Mouse (Mus musculus): ENCODE data around the gene Fam19a3.
"Not testable (repeated sequence)": the region's sequence is repeated elsewhere in the genome, so short reads cannot be mapped to it uniquely, and the experiment has no call there.

The Fam19a3 gene

DNA sequence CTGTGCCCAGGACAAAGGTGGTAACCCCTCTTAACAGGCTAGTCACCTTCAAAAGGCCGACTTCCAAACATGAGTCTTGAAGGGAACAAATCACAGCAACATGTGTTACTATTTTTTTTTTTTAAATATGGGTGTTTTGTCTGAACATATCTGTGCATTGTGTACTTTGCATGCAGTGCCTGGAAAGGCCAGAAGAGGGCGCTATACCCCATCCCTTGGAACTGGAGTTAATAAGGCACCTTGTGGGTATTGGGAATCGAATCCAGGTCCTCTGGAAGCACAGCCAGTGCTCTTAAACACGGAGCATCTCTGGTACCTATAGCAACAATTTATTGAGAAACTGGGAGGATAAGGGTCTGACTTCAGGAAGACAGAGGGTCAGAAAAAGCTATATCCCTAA, 16.6 kb downstream of the Fam19a3 start:
- DNase-seq (ENCODE audit: low read depth): peak; percentile 78

DNA sequence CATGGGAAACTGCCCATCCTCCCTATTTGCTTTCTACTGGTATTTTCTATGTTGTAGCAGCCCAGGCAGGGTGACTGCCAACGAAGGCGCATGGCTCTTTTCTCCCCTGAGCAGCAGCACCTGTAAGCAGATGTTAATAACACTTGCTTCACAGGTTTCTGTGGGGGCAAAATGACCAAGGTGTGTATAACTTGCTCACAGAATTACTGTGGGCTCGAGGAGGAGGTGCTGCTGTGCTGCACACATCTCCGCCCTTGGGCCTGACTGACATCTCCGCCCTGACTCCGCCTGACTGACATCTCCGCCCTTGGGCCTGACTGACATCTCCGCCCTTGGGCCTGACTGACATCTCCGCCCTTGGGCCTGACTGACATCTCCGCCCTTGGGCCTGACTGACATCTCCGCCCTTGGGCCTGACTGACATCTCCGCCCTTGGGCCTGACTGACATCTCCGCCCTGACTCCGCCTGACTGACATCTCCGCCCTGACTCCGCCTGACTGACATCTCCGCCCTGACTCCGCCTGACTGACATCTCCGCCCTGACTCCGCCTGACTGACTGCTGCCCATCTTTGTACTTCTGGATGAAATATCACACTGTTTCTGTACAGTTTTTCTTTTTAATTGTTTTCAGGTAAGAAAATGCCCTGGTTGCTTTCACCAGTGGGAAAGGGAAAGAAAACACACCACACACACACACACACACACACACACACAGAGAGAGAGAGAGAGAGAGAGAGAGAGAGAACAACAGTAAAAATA, 19.4 kb downstream of the Fam19a3 start:
- not testable (repeated sequence) for DNase-seq (ENCODE audit: low read depth)

DNA sequence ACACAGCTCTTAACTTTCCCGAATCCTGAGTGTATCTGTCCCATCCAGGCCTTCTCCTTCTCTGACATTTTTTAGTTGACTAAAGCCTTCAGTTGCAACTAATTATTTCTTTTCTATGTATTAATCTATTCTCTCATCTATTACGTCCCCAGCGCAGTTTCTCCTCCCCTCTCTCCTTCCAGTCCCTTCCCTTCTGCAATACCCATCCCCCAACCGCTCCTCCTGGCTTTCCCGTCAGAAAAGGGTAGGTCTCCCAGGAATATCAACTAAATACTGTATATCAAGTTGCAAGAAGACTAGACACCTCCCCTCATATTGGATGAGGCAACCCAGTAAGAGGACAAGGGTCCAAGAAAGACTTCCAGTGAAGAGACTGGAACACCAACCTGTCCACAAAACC, 22.8 kb downstream of the Fam19a3 start:
- DNase-seq (ENCODE audit: low read depth): no peak

DNA sequence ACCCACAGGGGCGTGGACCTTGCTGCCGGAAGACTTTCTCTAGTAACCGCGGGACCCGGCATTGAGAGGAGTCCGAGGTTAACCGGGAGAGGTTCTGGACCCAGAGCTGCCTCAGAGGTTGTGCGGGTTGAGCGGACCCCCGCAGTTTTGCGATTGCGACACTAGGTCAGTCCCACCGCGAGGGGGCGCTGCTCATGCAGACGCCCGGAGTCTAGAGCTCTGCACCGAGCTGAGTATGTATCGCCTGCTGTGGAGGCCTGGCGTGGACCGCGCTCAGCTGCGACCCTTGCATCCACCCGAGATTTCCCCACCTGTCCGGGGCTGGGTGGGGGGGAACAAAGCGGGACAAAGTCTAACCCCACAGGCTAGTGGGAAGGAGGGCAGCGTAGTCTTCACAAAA, 23.2 kb downstream of the Fam19a3 start:
- DNase-seq (ENCODE audit: low read depth): peak; percentile 86

DNA sequence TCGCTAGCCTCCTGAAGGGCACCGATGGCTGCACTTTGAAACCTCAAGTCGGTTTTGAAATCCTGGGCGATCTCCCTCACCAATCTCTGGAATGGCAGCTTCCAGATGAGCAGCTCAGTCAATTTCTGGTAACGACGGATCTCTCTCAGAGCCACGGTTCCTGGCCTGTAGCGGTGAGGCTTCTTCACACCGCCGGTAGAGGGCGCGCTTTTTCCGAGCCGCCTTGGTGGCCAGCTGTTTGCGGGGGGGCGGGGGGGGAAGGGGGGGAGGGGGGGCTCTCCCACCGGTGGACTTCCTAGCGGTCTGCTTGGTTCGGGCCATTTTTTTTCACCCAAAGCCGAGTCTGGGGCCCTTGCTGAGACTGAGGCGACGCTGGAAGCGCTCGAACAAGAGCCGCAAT, 28.8 kb downstream of the Fam19a3 start:
- DNase-seq (ENCODE audit: low read depth): peak; percentile 60

DNA sequence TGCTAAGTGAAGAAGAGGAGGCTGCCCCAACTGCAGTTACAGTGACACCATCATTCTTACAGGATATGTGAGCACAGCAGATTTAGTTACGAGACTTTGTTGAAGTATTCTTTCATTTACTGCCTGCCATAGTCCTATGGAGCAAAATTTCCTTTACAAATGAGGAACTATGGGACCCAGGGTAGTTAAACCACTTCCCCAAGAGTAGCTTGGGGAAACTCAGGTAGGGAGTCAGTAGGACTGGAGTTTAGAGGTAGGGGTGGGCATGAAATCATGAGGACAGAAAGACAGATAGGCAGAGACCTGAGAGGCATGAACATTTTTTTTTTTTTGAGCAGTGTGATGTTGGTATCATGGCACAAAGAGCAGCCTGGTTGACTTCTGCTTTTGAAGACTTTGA, 37.8 kb downstream of the Fam19a3 start:
- DNase-seq (ENCODE audit: low read depth): no peak

DNA sequence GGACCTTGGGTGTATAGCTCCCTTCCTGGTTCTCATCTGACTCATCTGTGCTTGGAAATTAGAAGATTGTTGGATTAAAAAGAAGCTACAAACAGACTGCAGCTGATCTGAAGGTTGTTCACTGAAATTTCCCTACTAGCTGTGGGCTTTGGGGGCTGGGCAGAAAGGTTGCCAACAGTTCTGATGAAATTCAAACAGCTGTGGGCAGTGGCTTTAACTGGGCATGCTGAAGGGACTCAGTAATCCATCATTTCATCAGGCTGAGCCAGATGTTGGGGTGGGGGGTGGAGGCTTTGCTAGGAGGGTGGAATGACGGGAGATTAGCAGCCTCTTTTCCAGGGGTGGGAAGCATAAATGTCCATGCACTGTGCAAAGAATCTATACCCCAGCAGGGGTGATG, 38.5 kb downstream of the Fam19a3 start:
- DNase-seq (ENCODE audit: low read depth): no peak

DNA sequence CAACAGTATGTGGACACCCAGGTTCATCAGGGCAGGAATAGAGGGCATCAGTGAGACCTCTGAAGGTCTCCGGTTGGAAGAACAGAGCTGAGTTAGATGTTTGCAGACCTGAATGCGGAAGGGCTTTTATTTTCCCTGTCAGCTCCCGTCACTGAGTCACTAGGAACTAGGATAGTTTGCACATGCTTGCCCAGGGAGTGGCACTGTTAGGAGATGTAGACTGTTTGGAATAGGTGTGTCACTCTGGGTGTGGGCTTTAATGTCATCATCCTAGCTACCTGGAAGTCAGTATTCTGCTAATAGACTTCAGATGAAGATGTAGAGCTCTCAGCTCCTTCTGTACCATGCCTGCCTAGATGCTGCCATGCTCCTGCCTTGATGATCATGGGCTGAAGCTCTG, 39.7 kb downstream of the Fam19a3 start:
- DNase-seq (ENCODE audit: low read depth): no peak

DNA sequence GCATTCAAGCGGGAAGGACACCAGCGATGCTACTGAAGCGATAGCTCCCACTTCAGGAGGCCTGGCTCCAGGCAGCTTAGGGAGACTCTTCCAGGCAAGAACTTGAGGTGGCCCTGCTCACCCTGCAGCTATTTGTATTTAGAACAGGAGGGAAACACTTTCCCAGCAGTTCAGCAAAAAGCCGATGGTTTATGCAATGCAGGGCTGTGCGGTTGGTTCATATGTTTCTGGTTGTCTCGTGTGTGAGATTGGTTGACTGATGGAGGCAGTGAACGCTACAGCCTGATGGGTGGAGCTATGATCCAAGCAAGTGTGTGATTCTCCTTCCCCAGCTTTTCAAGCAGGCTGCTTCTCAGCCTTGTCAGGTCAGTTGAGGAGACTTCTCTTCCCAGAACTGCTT, 47.0 kb downstream of the Fam19a3 start:
- DNase-seq (ENCODE audit: low read depth): no peak

DNA sequence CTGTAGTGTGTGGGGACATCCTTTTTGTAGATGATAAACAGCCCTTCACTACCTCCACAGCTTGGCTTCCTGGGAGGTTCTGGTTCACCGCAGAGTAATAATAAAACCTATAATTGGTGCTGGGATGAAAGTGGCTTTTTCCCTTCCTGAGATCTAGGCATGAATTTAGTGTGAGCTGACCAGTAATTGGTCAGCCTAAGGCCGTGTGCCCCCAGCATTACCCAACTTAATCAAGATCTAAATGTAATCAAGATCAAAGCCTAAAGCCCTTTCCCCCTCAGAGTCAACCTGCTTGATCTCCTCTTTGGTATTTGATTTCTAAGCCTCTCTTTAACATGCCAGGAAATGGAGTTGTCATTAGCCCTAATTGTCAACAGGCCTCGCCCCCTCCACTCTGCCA, 48.7 kb downstream of the Fam19a3 start:
- no peak for DNase-seq (ENCODE audit: low read depth)

DNA sequence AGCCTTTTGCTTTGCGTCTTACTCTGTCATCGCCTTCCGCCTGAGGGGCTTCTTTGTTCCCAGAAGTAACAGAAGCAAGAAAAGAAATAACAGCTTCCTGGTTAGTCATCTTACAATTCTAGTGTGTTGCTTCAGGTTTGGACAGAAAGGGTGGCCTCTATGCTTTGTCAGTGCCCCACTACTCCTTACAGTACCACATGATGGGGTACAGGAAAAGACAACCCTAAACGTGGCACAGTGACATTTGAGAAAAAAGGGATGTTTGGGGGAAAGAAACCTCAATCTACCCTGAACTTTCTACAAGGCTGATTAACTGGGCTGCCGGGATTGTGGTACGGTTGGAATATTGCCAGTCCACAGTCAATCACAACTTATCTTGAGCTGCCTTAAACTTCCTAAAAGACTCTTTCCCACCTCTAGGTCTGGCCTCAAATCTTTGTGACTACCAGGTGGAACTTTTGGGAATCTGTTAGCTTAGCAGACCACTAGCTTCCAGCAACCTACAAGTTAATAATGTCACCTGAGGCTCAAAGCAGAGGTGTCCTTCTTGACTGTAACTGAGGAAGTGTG, 52.3 kb downstream of the Fam19a3 start:
- DNase-seq (ENCODE audit: low read depth): no peak

All from naive thymus-derived CD4-positive, alpha-beta T cell, adult 2 months (primary cell).